Mouse (Mus musculus): ENCODE data around the gene Plekhh2.

Plekhh2 gene

DNA sequence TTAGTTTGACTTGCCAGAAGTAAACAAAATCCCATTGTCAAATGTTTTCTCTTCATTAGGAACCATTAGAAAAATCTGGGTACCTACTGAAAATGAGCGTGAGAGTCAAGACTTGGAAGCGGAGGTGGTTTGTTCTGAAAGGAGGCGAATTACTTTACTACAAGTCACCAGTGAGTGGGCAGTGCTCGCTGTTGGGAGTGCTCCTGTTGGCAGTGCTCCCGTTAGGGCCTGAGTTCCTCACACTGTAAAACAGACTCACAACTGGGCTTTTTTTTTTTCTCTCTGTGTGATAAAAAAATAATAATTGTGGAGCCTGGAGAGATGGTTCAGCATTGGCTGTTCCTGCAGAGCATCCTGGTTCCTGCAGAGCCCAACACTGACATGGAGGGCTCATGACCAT is 63.4 kb downstream of the Plekhh2 start:
- no peak for DNase-seq

- DNase-seq, result no peak
Measured at GRCm38 (mm10) chr17:84576621-84577293, 65.1 kb downstream of the Plekhh2 start.

GRCm38 (mm10) chr17:84579249-84579648 is 67.6 kb downstream of the Plekhh2 start:
- no peak for DNase-seq

DNA sequence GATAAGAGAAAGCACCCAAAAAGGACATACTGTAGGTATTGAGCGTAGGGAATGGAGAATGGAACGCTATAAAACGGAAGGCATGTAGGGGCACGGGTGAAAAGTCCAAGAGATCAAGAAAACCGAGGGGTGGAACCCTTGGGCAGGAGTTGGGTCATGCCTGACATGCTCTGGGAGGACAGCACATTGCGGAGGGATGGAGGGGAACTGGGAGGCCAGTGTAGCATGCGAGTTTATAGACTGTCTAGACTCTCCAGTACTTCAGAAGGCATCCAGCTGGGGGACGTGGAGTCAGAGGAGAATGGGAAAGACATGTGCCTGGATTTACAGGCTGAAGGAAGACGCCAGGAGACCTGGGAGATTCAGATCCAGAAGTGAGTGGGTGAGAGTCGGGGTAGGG is 68.1 kb downstream of the Plekhh2 start:
- DNase-seq, result no peak

GRCm38 (mm10) chr17:84580821-84581220 is 69.1 kb downstream of the Plekhh2 start:
- DNase-seq, result no peak

- no peak for DNase-seq
Measured at GRCm38 (mm10) chr17:84581740-84582414, 70.2 kb downstream of the Plekhh2 start.

DNA sequence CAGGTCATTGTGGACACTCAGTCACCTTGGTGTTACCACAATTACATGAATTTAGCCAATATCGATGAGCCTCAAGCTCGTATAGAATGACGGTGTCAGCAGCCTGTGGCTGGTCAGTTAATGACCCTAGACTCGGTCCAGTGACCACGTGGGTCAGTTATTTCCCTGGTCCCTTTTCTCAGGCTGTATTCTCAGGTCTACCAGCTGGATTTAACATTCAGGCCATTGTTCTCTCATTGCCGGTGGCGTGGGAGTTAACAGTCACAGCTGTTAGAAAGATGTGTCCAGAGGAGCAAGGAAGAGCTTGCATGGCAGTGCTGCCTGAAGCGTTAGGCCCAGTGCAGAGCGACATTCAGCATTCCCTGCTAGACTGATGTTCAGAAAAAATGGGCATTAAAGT is 72.4 kb downstream of the Plekhh2 start:
- no peak for DNase-seq

DNA sequence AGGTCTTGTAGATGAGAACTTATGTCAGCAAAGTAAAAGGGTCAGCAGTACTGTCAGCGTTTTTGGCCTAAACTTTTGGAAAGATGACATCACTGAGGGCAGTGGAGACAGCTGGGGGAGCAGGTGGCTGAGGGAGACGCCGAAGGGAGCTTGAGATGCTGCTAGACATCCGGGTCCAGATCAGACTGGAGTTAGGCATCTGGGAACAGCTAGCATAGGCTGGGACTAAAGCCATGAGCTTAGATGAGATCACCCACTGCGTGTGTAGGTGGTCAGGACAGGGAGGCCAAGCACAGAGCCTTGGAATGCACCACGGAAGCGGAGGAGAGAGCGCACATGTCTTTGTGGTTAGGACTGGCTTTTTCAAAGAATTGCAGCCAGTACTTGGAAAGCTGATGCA is 73.4 kb downstream of the Plekhh2 start:
- no peak for DNase-seq

GRCm38 (mm10) chr17:84590065-84590464 is 78.4 kb downstream of the Plekhh2 start:
- no peak for DNase-seq

GRCm38 (mm10) chr17:84591431-84592150 is 79.9 kb downstream of the Plekhh2 start:
- DNase-seq, result no peak

DNA sequence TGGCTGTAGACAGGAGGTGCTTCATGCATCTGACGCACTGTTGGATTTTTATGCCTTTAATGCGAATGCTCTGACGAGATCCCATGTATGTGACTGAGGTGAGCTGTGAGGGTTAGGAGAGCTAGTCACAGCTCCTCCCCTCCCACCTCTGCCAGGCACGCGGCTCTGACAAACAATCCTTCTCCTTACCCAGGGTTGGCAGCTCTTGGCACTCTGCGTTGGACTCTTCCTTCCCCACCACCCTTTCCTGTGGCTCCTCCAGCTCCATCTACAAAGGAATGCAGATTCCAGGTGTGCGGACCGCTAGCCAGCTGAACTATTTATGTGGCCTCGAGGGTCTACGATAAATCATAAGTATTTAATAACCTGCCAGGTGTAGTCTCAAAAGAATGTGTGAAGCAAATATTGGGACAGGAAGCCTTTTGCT is 84.3 kb downstream of the Plekhh2 start:
- DNase-seq, result no peak

DNA sequence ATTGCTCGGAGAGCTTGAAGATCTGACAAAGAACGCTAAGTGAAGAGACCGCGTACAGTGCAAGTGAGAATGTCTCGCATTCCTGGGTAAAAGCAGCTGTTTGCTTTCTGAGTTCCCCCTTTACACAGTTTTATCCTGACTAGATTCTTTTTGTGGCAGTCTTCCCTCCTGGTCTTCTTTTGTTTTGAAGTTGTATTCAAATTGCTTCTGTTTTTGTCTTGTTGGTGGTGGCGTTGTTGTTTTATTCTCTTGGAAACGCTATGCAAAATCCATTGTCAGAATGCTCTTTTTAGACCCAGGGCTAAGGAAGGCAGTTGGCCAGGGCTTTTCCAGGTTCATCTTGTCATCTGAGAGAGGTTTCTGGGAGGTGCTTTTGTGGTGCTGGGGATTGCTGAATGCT is 84.8 kb downstream of the Plekhh2 start:
- no peak for DNase-seq

DNA sequence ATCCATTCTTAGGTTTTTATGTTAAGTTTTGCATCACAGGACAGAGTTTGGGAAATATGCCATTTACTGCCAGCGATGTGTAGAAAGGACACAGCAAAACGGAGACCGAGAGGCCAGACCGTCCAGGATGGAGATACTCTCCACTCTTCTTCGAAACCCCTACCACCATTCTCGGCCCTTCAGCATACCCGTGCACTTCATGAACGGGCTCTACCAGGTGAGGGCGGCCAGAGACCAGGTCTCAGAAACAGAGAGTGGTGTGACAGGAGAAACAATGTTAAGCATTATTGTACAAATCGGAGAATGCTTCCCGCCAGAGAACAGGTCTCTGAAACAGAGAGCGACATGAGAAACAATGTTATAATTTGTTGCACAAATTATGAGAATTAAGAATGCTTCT is 86.2 kb downstream of the Plekhh2 start:
- DNase-seq, result no peak

DNA sequence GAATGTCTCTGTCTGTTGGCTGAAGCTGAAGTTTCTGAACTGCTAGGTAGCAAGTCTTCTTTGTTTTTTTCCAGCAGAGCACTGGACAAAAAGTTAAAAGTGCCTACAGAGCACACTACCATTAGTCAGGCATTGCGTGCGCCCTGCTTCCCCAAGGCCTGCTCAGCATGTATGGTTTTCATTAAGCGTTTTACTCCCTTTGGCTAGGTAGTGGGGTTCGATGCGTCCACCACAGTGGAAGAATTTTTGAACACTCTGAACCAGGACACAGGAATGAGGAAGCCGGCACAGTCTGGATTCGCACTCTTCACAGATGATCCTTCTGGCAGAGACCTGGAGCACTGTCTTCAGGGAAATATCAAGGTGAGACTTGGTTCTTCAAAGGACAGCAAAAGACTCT is 87.2 kb downstream of the Plekhh2 start:
- DNase-seq, result no peak

DNA sequence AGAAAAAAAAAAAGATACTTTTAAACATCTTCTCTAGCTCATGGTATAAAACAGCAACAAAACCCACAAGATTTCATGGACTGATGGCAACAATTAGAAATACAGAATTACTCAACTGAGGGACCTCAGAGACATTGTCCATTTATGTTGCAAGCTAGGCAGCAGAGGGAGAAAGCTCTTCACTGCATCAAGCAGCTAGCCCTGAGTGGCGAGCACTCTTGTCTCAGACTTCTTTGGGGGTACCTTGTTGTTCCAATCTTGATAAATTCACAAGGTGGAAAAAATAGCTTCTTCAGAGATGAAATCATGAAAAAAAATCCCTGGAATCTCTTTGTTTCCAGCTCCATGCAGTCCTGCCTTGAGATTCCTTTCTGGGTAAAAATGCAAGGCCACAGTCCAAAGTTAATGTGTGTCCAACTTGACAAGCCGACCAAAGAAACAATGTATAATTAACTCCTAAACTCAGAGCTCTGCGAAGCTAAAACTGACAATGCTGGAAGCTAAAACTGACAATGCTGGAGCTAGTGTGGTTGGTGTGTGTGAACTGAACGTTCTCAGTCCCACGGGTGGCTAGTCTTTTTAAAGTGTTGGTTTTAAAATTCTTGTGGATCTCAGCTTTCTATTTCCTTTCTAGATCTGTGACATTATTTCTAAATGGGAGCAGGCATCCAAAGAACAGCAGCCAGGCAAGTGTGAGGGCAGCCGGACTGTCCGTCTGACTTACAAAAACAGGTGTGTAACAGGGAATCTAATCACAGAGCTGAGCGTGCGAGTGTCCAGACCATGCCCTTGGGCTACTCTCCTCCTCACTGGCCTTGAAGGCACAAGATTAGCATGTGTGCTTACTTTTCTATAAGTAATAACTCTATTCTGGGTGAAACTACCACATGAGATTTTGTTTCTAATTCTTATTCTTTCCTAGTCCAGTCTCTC is 88.6 kb downstream of the Plekhh2 start:
- no peak for DNase-seq

DNA sequence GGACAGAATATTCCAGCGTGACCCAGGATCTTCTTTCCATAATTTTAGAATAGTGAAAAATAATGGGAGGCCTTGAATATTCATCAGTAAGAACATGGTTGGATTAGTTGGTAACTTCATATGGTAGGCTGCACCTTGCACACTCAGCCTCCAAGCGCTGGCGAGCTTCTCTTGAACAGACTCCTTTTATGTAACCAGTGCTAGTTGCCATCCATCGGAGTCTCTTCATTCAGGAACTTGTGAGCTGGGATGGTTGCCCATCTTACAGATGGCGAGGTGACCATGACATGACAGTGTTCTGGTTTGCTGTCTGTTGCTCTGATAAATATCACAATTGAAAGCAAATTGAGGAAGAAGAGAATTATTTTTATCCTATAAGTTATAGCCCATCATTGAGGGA is 90.1 kb downstream of the Plekhh2 start:
- no peak for DNase-seq

- peak; percentile 76 for DNase-seq
Measured at GRCm38 (mm10) chr17:84603202-84603627, 91.5 kb downstream of the Plekhh2 start.

GRCm38 (mm10) chr17:84603709-84604420 is 92.2 kb downstream of the Plekhh2 start:
- no peak for DNase-seq

GRCm38 (mm10) chr17:84606976-84607375 is 95.3 kb downstream of the Plekhh2 start:
- DNase-seq, result no peak

DNA sequence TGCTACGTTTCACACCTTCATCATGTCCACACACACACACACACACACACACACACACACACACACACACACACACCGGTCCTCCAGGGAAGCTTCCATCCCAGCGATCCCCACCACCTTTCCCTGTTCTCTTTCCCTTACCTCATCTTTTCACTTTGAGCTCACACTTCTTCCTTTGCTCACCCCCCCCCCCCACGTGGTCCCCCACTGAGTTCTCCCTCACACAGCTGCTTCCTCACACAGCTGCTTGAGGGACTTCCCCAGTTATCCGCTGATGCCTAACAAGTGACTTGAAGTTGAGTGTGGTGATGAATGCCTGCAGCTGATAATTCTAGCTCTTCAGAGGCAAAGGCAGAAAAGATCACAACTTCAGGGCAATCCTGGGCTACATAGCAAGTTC is 95.9 kb downstream of the Plekhh2 start:
- DNase-seq, result no peak

DNA sequence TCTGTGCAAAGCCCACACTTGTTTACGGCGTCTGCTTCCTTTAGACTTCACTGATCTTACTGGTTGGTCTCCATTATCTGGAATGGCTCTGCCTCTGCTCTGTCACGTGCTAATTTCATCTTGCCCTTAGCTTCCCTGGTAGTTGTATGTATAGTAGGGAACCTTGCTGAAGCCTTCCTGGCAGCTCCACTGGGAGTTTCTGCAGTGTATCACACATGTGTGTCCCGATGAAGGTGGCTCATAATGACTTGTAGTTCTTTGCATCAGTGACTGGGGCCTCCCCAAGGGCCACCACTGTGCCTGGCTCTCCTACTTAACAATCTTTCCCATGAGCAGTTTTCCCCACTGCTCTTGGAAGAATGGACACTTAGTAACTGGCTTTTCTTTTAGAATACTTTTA is 96.9 kb downstream of the Plekhh2 start:
- no peak for DNase-seq

- no peak for DNase-seq
Measured at GRCm38 (mm10) chr17:84611500-84611899, 99.8 kb downstream of the Plekhh2 start.

Measured in lung, postnatal 36 days (tissue).